Mouse (Mus musculus) heart, postnatal 0 days (tissue): Measurements from ENCODE around the gene Crtc2.

Source experiments
- CTCF ChIP-seq: IDR thresholded peaks from 2 replicates; pipeline ENCODE4 v1.5.1; 2016; ENCODE audit warnings: antibody characterized with exemption, control low read depth, low read depth
- EP300 ChIP-seq: IDR thresholded peaks from 2 replicates; pipeline ENCODE4 v1.6.1; 2016; ENCODE audit warnings: antibody characterized with exemption, low read depth

DNA sequence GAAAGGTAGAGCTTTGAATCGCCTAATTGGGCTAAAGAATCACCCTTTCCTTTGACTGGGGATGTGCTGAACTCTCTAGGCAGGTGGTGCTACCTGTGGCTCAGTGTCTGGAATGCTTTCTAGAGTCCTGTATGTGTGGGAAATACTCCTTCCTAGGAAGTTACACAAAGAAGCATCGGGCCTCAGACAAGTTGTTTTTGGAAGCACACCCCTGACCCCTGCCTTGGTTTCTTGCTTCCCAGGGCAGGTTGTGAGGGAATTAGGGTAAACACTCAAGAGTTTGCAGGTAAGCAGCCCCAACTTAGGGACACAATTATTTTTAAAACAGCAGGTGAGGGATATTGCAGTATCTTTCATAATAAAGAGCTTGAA, 1.2 kb downstream of the Crtc2 start:
- TF ChIP-seq CTCF (no peak), EP300 (no peak)
